Mouse (Mus musculus) urinary bladder, adult 2 months (tissue): Measurements from ENCODE around the gene Zfpm1. TPM values are rescaled to one million over a fixed set of nuclear protein-coding genes. Genes with fewer than 3 reads are reported as not detected.
A peak's percentile ranks its signal among the peaks of the same experiment; 100 is the strongest.
"Not testable (repeated sequence)": the region's sequence is repeated elsewhere in the genome, so short reads cannot be mapped to it uniquely, and the experiment has no call there.

ENCODE experiments used
- DNase-seq: peaks from one replicate; pipeline ENCODE4 v3.0.0; 2022; ENCODE audit warnings: low spot score
- polyA plus RNA-seq: library from polyadenylated mRNA; depleted of rRNA; stranded (reverse); fragments of >200 nt; gene quantifications from 2 replicates; pipeline ENCODE4 v1.2.3, GENCODE M21; 2012

Zfpm1 gene
- polyA plus RNA-seq, 1 experiment = 13.2 TPM

GRCm38 (mm10) chr8:122323951-122324402, 42.0 kb downstream of the Zfpm1 start:
- DNase-seq = not testable (repeated sequence)

- no peak for DNase-seq
These were observed 43.3 kb downstream of the Zfpm1 start for GRCm38 (mm10) chr8:122325196-122325595.

GRCm38 (mm10) chr8:122326114-122326542, 44.2 kb downstream of the Zfpm1 start:
- DNase-seq = no peak

- DNase-seq = no peak
These were observed 47.1 kb downstream of the Zfpm1 start for GRCm38 (mm10) chr8:122329072-122329471.

- no peak for DNase-seq
These were observed 47.8 kb downstream of the Zfpm1 start for GRCm38 (mm10) chr8:122329553-122330239.

GRCm38 (mm10) chr8:122330446-122331133, 48.6 kb downstream of the Zfpm1 start:
- no peak for DNase-seq

GRCm38 (mm10) chr8:122331134-122331523, 49.2 kb downstream of the Zfpm1 start:
- DNase-seq = no peak

GRCm38 (mm10) chr8:122332753-122333506, 51.0 kb downstream of the Zfpm1 start:
- peak; percentile 74 for DNase-seq

- DNase-seq = no peak
These were observed 51.6 kb downstream of the Zfpm1 start for GRCm38 (mm10) chr8:122333531-122333930.

- no peak for DNase-seq
These were observed 53.0 kb downstream of the Zfpm1 start for GRCm38 (mm10) chr8:122334791-122335490.

- no peak for DNase-seq
These were observed 53.8 kb downstream of the Zfpm1 start for GRCm38 (mm10) chr8:122335638-122336250.

GRCm38 (mm10) chr8:122336251-122336910, 54.4 kb downstream of the Zfpm1 start:
- no peak for DNase-seq

GRCm38 (mm10) chr8:122338852-122339251, 56.9 kb downstream of the Zfpm1 start:
- DNase-seq = no peak

GRCm38 (mm10) chr8:122340761-122341160, 58.8 kb downstream of the Zfpm1 start:
- DNase-seq = no peak

GRCm38 (mm10) chr8:122341790-122342189, 59.8 kb downstream of the Zfpm1 start:
- no peak for DNase-seq

GRCm38 (mm10) chr8:122342362-122342761, 60.4 kb downstream of the Zfpm1 start:
- no peak for DNase-seq

- DNase-seq = no peak
These were observed 60.9 kb downstream of the Zfpm1 start for GRCm38 (mm10) chr8:122342806-122343209.

GRCm38 (mm10) chr8:122343341-122343740, 61.4 kb downstream of the Zfpm1 start:
- no peak for DNase-seq

- DNase-seq = no peak
These were observed 61.8 kb downstream of the Zfpm1 start for GRCm38 (mm10) chr8:122343758-122344157.

- no peak for DNase-seq
These were observed 62.3 kb downstream of the Zfpm1 start for GRCm38 (mm10) chr8:122344219-122344618.
